Mouse (Mus musculus) left cerebral cortex, postnatal 25 days (tissue): ENCODE data around the gene Tdgf1. TPM values are rescaled to one million over a fixed set of nuclear protein-coding genes. Genes with fewer than 3 reads are reported as not detected.

Source experiments
- DNase-seq, 2 experiments: peaks; one replicate each; pipeline ENCODE4 v3.0.0; 2022; ENCODE audit warnings: low spot score in 2 of 2, mixed read lengths in 1 of 2
- intact Hi-C: fragments of 180-260 bp; cut with DNase I; formaldehyde crosslinking; loops from one replicate; pipeline ENCODE4 v1.15.1; 2025
- total RNA-seq, 2 experiments: library from RNA; stranded (reverse); gene quantifications; 2 replicates each; pipeline ENCODE4 v1.2.3; 2021

Tdgf1 gene
- total RNA-seq: under 1 TPM in 1 of 2 experiments, not detected in 1; 0.43 TPM

DNA sequence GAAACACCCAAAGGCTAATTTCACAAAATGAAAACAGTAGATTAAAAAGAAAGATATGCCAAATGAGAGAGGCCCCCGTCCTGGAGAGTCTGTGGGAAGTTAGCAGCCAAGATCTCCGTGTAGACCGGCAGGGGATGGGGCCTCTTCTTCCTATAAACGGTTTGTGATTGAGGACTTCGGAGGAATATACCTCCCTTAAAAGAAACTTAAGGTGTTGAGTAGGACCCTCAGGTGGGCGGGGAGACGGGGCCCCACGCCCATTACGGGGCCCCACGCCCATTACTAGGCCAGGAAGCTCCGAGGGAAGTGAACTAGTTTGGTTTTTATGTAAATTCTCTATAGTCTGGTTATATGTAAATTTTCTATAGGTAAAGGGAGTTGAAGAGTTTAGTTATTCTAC is at the start of gene Tdgf1:
Gene Tdgf1 (minus strand): TSS at position 233 of the 400 bp plus-strand sequence.
- DNase-seq: no peak
- intact Hi-C loops: no loop called here

DNA sequence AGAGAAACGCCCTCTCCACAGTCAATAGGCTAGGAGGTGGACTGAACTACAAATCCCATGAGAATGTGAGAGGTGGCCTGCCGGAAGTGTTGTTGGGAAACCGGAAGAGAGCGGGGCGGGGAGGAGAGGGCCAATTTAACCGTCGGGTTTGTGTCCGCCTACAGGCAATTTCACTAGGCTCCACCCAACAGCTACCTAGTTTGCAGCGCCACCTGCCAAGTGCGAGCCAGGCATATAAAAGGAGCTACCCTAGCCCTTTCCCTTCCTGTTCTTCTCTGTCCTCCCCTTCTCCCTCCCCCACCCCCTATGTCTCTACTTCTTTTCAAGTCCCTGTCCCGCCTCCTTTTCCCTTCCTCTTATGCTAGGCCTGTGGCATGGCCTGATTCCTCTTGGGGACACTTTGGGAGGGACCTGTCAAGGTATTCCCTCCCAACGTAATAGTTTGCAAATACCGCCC is 48.8 kb upstream of the Tdgf1 start:
- peak; percentile 68 to 82 for DNase-seq
- intact Hi-C loops: loop anchor here (10.0 kb wide), 1 partner anchor 280 kb away; the partner anchor contains the start of genes Epm2aip1 and Mlh1

GRCm38 (mm10) chr9:110993281-110993709 is 47.3 kb upstream of the Tdgf1 start:
- no peak for DNase-seq
- intact Hi-C loops: loop anchor here (10.0 kb wide), 1 partner anchor 282 kb away; the partner anchor contains the start of genes Epm2aip1 and Mlh1

DNA sequence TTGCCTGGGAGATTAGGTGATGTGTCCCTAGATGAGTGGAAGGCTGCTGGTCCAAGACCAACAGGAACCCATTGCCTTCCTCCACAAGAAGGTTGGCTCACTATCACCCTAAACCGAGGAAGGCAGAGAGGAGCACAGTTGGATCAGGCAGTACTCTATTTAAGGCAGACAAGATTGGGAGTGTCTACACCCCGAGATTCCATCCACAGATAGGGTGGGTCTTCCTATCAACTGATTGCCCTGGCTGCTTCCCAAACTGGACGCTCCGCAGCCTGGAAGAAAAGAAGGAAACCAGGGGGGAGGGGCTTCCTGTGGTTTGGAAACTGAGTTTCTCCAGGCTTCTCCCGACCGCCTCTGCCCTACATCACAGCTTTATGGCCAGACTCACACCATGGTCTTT is 44.2 kb upstream of the Tdgf1 start, which contains the start of gene Rtp3:
Gene Rtp3 (minus strand): TSS at position 380 of the 400 bp plus-strand sequence.
- no peak for DNase-seq
- intact Hi-C loops: loop anchor here (10.0 kb wide), 1 partner anchor 285 kb away; the partner anchor contains the start of genes Epm2aip1 and Mlh1

- no peak for DNase-seq
- intact Hi-C loops: no loop called here
Measured at GRCm38 (mm10) chr9:110989543-110989942, 43.6 kb upstream of the Tdgf1 start.

- intact Hi-C loops: no loop called here
- DNase-seq: no peak
Measured at GRCm38 (mm10) chr9:110989141-110989540, 43.2 kb upstream of the Tdgf1 start.

DNA sequence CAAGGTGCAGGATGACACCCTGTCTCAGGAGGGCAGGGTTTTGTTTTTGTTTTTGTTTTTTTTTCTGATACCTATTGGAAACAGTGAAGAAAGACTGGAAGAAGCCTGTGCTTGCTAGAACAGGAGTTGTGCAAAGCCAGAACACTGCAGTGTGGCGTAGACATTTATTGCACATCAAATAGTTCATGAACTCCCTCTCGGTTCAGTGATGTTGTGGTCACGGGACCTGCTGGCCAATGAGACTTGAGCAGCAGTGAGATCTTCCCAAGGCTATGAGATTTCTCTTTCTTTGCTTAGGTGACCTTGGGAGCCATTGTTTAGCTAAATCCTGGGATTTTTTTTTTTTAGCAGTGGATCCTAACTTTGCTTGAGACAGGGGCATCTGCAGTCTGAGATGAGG is 42.1 kb upstream of the Tdgf1 start:
- intact Hi-C loops: no loop called here

DNA sequence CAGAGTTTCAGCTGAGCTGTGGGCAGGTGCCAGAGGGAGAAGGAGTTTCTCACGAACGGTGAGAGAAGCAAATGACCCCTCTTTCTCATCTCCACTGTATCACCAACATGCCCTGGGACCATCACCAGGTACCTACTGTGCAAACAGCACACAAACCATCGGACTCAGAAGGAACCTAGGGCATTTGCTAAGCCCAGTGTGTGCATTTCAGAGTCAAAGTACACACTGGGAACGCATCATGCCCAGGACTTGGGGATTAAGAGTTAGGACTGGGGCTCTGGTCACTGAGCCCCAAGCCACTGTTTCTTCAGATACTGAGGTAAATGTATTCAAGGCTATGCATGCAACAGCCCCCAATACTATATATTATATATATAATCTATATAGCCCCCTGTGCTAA is 41.4 kb upstream of the Tdgf1 start:
- DNase-seq: no peak

More for the DNA sequence above, 42.1 kb upstream of the Tdgf1 start:
- no peak for DNase-seq

DNA sequence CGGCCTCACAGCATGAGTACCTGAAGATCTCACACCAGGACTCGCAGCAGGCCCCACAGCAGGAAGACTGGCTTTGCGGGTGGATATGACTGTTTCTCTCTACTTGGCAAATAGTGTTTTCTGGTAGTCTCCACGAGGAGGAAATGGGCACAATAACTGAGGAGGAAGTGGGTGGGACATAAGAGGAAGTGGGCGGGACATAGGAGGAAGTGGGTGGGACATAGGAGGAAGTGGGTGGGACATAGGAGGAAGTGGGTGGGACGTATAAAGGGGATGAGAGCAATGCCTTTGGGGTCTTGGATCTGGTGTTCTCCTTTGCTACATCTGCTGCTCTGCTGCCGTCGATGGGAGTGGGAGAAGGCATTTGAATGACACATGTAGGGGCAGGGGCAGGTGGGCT is 40.0 kb upstream of the Tdgf1 start:
- DNase-seq: no peak

More for the DNA sequence above, 41.4 kb upstream of the Tdgf1 start:
- intact Hi-C loops: no loop called here

DNA sequence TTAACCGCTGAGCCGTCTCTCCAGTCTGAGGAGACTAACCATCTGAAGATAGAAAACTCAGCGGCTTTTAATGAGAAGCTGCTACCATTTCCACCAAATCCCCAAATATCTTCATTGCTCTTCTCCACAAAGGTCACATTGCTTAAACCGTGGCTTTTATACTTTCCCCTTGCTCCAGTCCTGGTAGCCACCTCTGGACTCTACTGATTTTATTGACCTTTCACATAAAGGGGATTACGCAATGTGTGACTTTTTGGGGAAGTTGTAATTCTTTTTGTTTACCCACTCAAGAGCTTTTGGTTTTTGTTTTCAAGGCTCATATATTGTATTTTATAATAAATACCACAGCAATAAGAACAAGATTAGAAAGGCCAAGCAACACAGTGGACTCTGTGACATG is 39.6 kb upstream of the Tdgf1 start:
- intact Hi-C loops: no loop called here

More for the DNA sequence above, 40.0 kb upstream of the Tdgf1 start:
- intact Hi-C loops: no loop called here

GRCm38 (mm10) chr9:110984096-110984495 is 38.1 kb upstream of the Tdgf1 start:
- no peak for DNase-seq
- intact Hi-C loops: no loop called here

More for the DNA sequence above, 39.6 kb upstream of the Tdgf1 start:
- no peak for DNase-seq

- intact Hi-C loops: no loop called here
- no peak for DNase-seq
Measured at GRCm38 (mm10) chr9:110982351-110982750, 36.4 kb upstream of the Tdgf1 start.

- intact Hi-C loops: no loop called here
- DNase-seq: no peak
Measured at GRCm38 (mm10) chr9:110979411-110979810, 33.5 kb upstream of the Tdgf1 start.

DNA sequence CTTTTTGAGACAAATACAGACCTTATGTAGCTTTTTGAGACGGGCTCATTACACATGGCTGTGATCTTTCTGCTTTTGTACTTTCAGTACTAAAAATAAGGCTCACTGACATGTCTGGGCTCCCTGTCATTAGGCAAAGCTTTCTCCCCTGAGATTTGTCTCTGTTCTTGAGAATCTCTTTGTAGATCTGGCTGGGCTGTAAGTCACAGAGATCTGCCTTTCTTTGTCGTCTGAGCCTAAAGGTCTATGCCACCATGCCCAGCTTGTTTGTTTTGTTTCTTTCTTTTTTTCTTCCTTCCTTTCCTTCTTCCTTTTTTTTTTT is 19.9 kb upstream of the Tdgf1 start:
- intact Hi-C loops: no loop called here
- DNase-seq: no peak

DNA sequence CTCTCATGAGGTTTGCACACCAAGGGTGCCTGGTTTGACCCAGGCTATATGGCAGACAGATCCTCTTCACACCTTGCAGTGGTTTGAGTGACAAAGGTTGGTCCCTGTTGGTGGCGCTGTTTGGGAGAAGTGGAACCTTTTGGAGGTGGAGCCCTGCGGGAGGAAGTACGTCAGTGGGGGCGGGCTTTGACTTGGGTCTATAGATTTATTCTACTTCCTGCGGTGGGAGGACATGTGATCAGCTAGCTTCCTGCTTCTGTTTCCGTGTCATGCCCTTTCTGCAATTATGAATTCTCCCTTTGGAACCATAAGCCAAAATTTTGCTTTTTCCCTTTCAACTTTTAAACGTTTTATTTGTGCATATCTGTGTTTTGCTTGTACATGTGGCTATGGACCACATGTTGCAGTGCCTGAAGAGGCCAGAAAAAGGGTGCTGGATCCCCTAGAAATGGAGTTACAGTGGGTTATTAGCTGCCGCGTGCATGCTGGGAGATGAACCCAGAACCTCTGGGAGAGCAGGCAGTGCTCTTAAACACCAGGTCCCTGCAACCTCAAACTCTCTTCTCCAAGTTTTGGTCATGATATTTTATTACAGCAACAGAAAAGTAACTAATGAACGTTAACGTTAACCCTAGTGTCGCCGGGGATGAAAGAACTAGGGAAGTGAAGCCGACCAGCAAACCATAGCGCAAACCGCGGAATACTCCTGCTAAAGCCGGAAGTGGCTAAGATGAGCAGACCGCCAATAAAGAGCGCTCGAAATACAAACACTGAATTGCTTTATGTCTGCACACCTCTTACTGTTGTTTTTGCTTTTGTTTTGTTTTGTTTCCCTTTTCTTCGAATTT is 19.3 kb upstream of the Tdgf1 start:
- intact Hi-C loops: no loop called here
- DNase-seq: no peak

- intact Hi-C loops: no loop called here
- no peak for DNase-seq
Measured at GRCm38 (mm10) chr9:110963566-110964115, 17.7 kb upstream of the Tdgf1 start.

GRCm38 (mm10) chr9:110961386-110961785 is 15.4 kb upstream of the Tdgf1 start:
- no peak for DNase-seq
- intact Hi-C loops: no loop called here

GRCm38 (mm10) chr9:110960230-110961149 is 14.5 kb upstream of the Tdgf1 start:
- intact Hi-C loops: no loop called here

GRCm38 (mm10) chr9:110959669-110960068 is 13.7 kb upstream of the Tdgf1 start:
- intact Hi-C loops: no loop called here
- DNase-seq: no peak

More at GRCm38 (mm10) chr9:110960230-110961149, 14.5 kb upstream of the Tdgf1 start:
- no peak for DNase-seq

- intact Hi-C loops: no loop called here
- DNase-seq: no peak
Measured at GRCm38 (mm10) chr9:110955962-110956361, 10.0 kb upstream of the Tdgf1 start.
